Mouse (Mus musculus): ENCODE data around the gene Gm15517. TPM values are rescaled to one million over a fixed set of nuclear protein-coding genes. Genes with fewer than 3 reads are reported as not detected.

Gene Gm15517
- not detected for polyA plus RNA-seq (2017; shearing (Covaris generic))

GRCm38 (mm10) chr7:44261147-44261546, at the start of gene Gm15517:
Gene Gm15517, plus strand, starts transcription at chr7:44261447.

GRCm38 (mm10) chr7:44215645-44216044, 45.6 kb upstream of the Gm15517 start, which contains the start of gene Klk1b5:
Gene Klk1b5, plus strand, starts transcription at chr7:44215945.

GRCm38 (mm10) chr7:44225076-44225475, 36.2 kb upstream of the Gm15517 start, which contains the start of gene Klk1:
Gene Klk1, plus strand, starts transcription at chr7:44225360.

DNA sequence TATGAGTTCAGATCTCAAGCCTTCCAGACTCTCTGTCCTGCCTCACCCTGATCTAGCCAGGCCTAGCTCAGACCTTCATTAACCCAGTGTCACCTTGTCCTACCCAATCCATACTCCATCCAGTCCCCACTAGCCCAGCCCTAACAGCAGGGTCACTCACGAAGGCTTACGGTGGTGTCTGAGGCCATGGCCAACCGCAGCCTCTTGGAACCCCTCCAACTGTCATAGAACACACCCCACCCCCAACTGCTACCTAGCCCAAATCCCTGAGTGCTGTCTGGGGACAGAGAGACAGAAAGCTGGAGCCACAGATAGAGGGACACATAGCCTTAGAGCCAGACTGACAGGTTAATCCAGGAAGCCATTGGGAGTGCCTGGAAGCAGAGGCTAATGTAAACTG, 25.3 kb upstream of the Gm15517 start, which contains the start of gene Gm36864:
Gene Gm36864 (plus strand): TSS at position 269 of the 400 bp plus-strand sequence.

GRCm38 (mm10) chr7:44246055-44246983, 14.9 kb upstream of the Gm15517 start, which contains the start of the genes 1700028J19Rik and 2410002F23Rik:
Gene 1700028J19Rik, minus strand, starts transcription at chr7:44246695.
Gene 2410002F23Rik, plus strand, starts transcription at chr7:44246722.

DNA sequence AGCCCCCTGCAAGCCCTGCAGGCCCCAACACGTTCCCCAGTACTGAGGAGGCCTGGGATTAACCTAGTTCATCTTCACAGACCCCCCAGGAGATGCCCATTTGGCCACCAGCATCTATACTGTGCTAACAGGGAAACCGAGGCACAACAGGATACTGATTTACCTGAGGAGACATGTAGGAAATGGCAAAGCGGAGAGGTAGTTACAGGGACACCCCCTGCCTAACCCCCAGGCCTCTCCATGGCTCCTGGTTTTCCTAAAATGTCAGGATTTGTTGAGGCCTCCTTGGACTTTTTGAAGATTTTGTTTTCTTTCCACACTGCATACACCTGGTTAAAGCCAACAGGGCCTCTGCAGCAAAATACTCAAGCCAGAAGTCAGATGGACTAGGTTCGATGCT, 4.0 kb upstream of the Gm15517 start, which contains the start of gene Acp4:
Gene Acp4 (minus strand): TSS at position 101 of the 400 bp plus-strand sequence.

DNA sequence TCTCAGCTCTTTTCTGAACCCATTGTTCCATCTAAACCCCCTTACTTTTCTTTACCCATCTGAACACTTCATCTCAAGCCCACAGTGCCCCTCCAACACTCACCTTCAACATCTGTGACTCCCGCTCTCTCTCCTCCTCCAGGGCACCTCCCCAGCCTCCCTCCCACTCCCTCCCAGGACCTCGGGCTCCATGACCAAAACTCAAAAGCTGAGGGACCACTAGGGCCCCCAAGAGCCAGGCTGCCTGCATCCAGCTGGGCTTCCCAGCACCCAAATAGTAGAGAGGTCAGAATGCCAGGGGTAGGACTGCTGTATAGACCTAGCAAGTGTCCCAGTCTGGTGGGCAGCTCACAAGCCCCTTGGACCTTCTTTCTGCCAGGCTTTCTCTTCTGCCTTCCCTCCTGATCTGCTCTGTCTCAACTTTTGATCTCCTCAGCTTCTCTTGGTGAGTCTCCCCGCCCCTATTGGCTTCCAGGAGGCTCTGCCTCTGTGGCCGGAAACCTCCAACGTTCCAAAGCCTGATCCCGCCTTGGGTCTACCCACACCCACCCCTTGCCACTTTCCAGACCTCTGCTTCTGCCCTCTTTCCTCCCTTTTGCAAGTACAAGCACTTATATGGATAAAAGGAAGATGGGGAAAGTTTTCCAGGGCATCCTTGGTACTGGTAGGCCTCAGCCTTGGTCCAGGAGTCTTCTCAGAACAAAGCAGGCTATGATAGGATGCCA, 45.4 kb downstream of the Gm15517 start, which contains the start of gene Clec11a:
Gene Clec11a (minus strand): TSS at position 387 of the 725 bp plus-strand sequence.

DNA sequence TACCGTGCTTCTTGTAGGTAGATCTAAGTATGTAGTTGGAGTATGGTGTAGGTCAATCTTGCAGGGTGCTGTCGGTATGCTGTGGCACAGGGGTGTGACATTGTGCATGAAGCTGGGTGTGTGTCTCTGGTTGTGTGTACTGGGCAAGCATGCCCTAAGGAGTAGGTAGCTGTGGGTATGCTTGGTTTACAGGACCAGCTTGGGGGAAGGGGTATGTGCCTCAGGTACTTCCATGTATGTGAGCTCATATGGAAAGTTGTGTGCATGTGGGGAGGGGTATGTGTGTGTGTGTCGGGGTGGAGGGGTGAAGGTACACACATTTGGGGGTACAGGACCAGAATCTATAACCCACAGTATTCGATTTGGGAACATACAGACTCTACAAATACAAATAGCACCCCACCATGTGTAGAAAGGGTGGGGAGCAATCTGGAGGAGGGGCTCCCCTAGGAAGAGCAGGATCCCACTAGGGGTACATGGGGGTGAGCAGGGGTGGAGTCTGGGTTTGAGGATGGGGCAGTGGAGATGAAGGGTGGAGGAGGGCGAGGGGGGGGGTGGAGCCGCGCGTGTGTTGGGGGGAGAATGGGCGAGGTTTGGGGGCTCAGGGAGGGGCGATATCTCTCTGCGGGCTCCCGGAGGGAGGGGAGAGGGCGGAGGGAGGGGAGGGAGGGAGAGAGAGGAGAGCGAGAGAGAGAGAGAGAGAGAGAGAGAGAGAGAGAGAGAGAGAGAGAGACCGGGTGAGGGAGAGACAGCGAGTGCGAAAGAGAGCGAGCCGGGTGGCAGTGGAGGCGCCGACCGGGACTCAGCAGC, 48.4 kb downstream of the Gm15517 start, which contains the start of gene Shank1:
Gene Shank1 (plus strand): TSS at position 779 of the 810 bp plus-strand sequence.

Other genes starting within 250 kb of the Gm15517 start
- gene Klk1b26, start 249.3 kb upstream of the Gm15517 start, polyA plus RNA-seq (2017; shearing (Covaris generic)) = not detected
- 1.2 TPM for gene Klk1b27, start 209.2 kb upstream of the Gm15517 start, polyA plus RNA-seq (2017; shearing (Covaris generic))
- gene Klk1b21, start 159.1 kb upstream of the Gm15517 start, polyA plus RNA-seq (2017; shearing (Covaris generic)) = not detected
- gene Klk1b22, start 148.8 kb upstream of the Gm15517 start, polyA plus RNA-seq (2017; shearing (Covaris generic)) = not detected
- not detected for gene Klk1b16, start 124.7 kb upstream of the Gm15517 start, polyA plus RNA-seq (2017; shearing (Covaris generic))
- not detected for gene Klk1b24, start 73.2 kb upstream of the Gm15517 start, polyA plus RNA-seq (2017; shearing (Covaris generic))
- gene Klk1b3, start 63.3 kb upstream of the Gm15517 start, polyA plus RNA-seq (2017; shearing (Covaris generic)) = not detected
- gene Klk1b4, start 54.0 kb upstream of the Gm15517 start, polyA plus RNA-seq (2017; shearing (Covaris generic)) = not detected
- gene Klk1b5, start 45.5 kb upstream of the Gm15517 start, polyA plus RNA-seq (2017; shearing (Covaris generic)) = not detected
- gene Klk1, start 36.1 kb upstream of the Gm15517 start, polyA plus RNA-seq (2017; shearing (Covaris generic)) = not detected
- gene Gm36864, start 25.3 kb upstream of the Gm15517 start, polyA plus RNA-seq (2017; shearing (Covaris generic)) = not detected
- 2.1 TPM for gene 1700028J19Rik, start 14.8 kb upstream of the Gm15517 start, polyA plus RNA-seq (2017; shearing (Covaris generic))
- 189 TPM for gene 2410002F23Rik, start 14.7 kb upstream of the Gm15517 start, polyA plus RNA-seq (2017; shearing (Covaris generic))
- 0.28 TPM for gene Acp4, start 4.1 kb upstream of the Gm15517 start, polyA plus RNA-seq (2017; shearing (Covaris generic))
- gene Clec11a, start 45.5 kb downstream of the Gm15517 start, polyA plus RNA-seq (2017; shearing (Covaris generic)) = 0.31 TPM
- gene Shank1, start 48.8 kb downstream of the Gm15517 start, polyA plus RNA-seq (2017; shearing (Covaris generic)) = 0.16 TPM
- gene Syt3, start 122.7 kb downstream of the Gm15517 start, polyA plus RNA-seq (2017; shearing (Covaris generic)) = 0.28 TPM
- gene 1700008O03Rik, start 124.4 kb downstream of the Gm15517 start, polyA plus RNA-seq (2017; shearing (Covaris generic)) = 0.71 TPM
- gene Lrrc4b, start 167.6 kb downstream of the Gm15517 start, polyA plus RNA-seq (2017; shearing (Covaris generic)) = not detected
- 0.28 TPM for gene Aspdh, start 203.9 kb downstream of the Gm15517 start, polyA plus RNA-seq (2017; shearing (Covaris generic))
- 111 TPM for gene Josd2, start 206.5 kb downstream of the Gm15517 start, polyA plus RNA-seq (2017; shearing (Covaris generic))
- gene Emc10, start 235.1 kb downstream of the Gm15517 start, polyA plus RNA-seq (2017; shearing (Covaris generic)) = 188 TPM
- 3.4 TPM for gene Fam71e1, start 235.1 kb downstream of the Gm15517 start, polyA plus RNA-seq (2017; shearing (Covaris generic))

All from CD4-positive, CD25-positive, alpha-beta regulatory T cell (primary cell).